Mouse (Mus musculus) heart, embryonic 15.5 days (tissue): ENCODE data around the gene Qprt. TPM values are rescaled to one million over a fixed set of nuclear protein-coding genes. Genes with fewer than 3 reads are reported as not detected.

Experiments used
- ATAC-seq: fragments of 200-750 bp; cut with Nextera tagmentation; replicated peaks from 2 replicates; pipeline ENCODE4 v1.8.0; 2017; ENCODE audit warnings: low read depth, moderate TSS enrichment; ENCODE audit not compliant: insufficient number of reproducible peaks, insufficient read depth, low FRiP score
- H3K27ac ChIP-seq: fragments of 300-500 bp; sonication (generic); 2 replicates; pipeline ENCODE4 v1.5.1; 2015; ENCODE audit warnings: mild to moderate bottlenecking, inconsistent platforms
- H3K27me3 ChIP-seq: fragments of 300-500 bp; sonication (generic); 2 replicates; pipeline ENCODE4 v1.6.1; 2015; ENCODE audit warnings: inconsistent platforms
- H3K36me3 ChIP-seq: fragments of 300-500 bp; sonication (generic); 2 replicates; pipeline ENCODE4 v1.6.1; 2015; ENCODE audit warnings: mild to moderate bottlenecking, inconsistent platforms
- H3K4me1 ChIP-seq: fragments of 300-500 bp; sonication (generic); replicated peaks from 2 replicates; pipeline ENCODE4 v1.6.1; 2015; ENCODE audit warnings: inconsistent platforms
- H3K4me2 ChIP-seq: fragments of 300-500 bp; sonication (generic); 2 replicates; pipeline ENCODE4 v1.6.1; 2015; ENCODE audit warnings: inconsistent platforms, mild to moderate bottlenecking, moderate library complexity
- H3K4me3 ChIP-seq: fragments of 300-500 bp; sonication (generic); 2 replicates; pipeline ENCODE4 v1.5.1; 2015; ENCODE audit warnings: mild to moderate bottlenecking, inconsistent platforms
- H3K9ac ChIP-seq: fragments of 300-500 bp; sonication (generic); 2 replicates; pipeline ENCODE4 v1.6.1; 2015; ENCODE audit warnings: mild to moderate bottlenecking, inconsistent platforms
- H3K9me3 ChIP-seq: fragments of 300-500 bp; sonication (generic); replicated peaks from 2 replicates; pipeline ENCODE4 v1.6.1; 2016; ENCODE audit warnings: inconsistent platforms
- WGBS: fragments of 180-500 bp; shearing (Covaris S2); methylation state at CpG from one replicate; pipeline ENCODE4 v1.1.7; 2015; ENCODE audit warnings: mixed read lengths; 5-methylcytosine and 5-hydroxymethylcytosine counted together
- polyA plus RNA-seq: library from polyadenylated mRNA; unstranded; fragments of >200 nt; fragmentation: Nextera tagmentation; extraction: Ambion mirVana; gene quantifications from 2 replicates; pipeline ENCODE4 v1.2.1, GENCODE M21; 2015

Qprt gene
- polyA plus RNA-seq, 1 experiment from 2014 or later = 1.8 TPM

- H3K4me1 ChIP-seq = no peaks in the 10 kb centered on the region
- ATAC-seq = no peak
- 13% methylated on average over 4 of the region's 4 CpGs for WGBS
Measured at GRCm38 (mm10) chr7:127129638-127130037, 7.6 kb upstream of the Qprt start.

DNA sequence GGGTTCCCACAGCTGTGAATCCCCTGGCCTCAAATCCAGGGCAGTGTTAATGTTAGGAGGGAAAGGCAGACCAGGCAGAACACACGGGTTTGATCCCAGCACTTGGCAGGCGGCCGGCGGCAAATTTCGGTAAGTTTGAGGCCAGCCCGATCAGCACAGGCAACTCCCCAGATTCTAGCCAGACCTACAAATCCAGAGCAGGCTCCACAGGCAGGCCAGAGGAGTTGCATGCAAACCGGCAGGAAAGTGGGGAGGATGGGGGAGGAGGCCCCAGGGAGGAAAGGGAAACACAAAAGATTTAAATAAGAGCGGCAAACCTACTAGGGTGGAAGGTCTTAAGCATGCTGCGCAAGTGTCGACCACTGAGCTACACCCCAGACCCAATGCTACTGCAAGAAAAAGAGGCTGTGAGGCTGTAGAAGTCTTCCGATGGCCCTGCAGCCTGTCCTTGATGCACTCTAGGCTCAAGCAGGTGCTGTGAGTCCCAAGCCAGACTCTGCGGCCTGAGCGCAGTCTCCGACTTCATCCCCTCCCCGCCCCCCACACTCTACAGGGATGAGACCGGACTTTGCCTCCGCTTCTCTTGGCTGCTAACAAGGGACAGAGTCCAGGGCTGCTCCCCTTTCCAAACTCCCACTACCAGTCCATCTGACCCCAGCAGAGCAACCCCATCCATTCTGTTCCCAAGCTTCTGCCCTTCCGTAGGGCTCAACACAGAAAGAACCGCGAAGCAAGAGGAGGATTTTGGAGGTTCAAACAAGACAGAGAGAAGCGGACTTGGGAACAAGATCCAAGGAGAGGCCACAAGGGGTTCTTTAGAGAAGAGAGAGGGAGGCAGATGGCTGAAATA, 740 bp downstream of the Qprt start:
- Histone ChIP-seq H3K4me2 (peak overlapping the region; percentile 23), H3K27ac (no peak overlapping the region), H3K9ac (peak overlapping the region; percentile 19; the same call in 1 of the 2 replicates), H3K4me3 (0 out of 2 replicates have a peak overlapping the region, but pooled peaks have one; percentile 4), H3K9me3 (no peaks in the 10 kb centered on the region; the same call in 1 of the 2 replicates), H3K4me1 (peaks cover 15% of the 10 kb centered on the region), H3K27me3 (peaks cover 7% of the 10 kb centered on the region; the same call in 1 of the 2 replicates), H3K36me3 (no peaks in the 10 kb centered on the region)
- WGBS = 23% methylated on average over 21 of the region's 21 CpGs
- 0 out of 2 replicates have a peak, but pooled peaks have one; percentile 2 for ATAC-seq

More at GRCm38 (mm10) chr7:127129638-127130037, 7.6 kb upstream of the Qprt start:
- Histone ChIP-seq H3K9me3 (no peaks in the 10 kb centered on the region), H3K36me3 (no peaks in the 10 kb centered on the region), H3K4me3 (no peak overlapping the region), H3K27me3 (0 out of 2 replicates have a peak, but pooled peaks cover 1% of the 10 kb centered on the region), H3K27ac (no peak overlapping the region), H3K9ac (no peak overlapping the region), H3K4me2 (no peak overlapping the region)

GRCm38 (mm10) chr7:127118671-127119445, 3.2 kb downstream of the Qprt start:
- no peak overlapping the region for H3K27ac ChIP-seq
- H3K4me1 ChIP-seq = peaks cover 15% of the 10 kb centered on the region
- H3K27me3 ChIP-seq = peaks cover 7% of the 10 kb centered on the region; the same call in 1 of the 2 replicates
- no peak overlapping the region for H3K4me2 ChIP-seq
- H3K9ac ChIP-seq = no peak overlapping the region
- no peaks in the 10 kb centered on the region for H3K36me3 ChIP-seq
- no peak overlapping the region for H3K4me3 ChIP-seq
- H3K9me3 ChIP-seq = no peaks in the 10 kb centered on the region
- ATAC-seq = no peak
- 63% methylated on average over 14 of the region's 14 CpGs for WGBS

DNA sequence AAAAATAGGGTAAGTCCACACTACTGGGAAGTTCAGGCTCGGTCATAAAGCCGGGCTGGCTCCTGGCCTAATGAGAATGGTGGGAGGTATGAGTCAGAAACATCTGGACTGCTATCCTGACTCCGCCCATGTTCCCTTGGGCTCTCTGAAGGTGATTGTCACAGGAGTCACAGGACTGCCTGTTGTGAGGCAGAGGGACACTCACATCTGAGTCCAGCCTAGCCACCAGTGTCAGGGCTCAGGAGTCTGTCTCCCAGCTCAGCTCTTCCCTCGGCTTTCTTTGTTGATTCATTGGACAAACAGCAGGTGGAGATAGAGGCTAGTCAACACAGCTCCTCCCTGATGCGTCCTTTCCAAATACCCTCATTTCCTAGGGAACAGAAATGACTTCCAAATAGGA, 4.1 kb downstream of the Qprt start:
- no peak overlapping the region for H3K4me3 ChIP-seq
- H3K4me2 ChIP-seq = no peak overlapping the region
- H3K9me3 ChIP-seq = no peaks in the 10 kb centered on the region
- H3K9ac ChIP-seq = no peak overlapping the region
- peaks cover 22% of the 10 kb centered on the region for H3K4me1 ChIP-seq
- ATAC-seq = no peak
- no peak overlapping the region for H3K27ac ChIP-seq
- H3K36me3 ChIP-seq = no peaks in the 10 kb centered on the region
- 34% methylated on average over 5 of the region's 5 CpGs for WGBS
- peaks cover 5% of the 10 kb centered on the region; the same call in 1 of the 2 replicates for H3K27me3 ChIP-seq

- Histone ChIP-seq H3K27ac (no peak overlapping the region), H3K4me2 (no peak overlapping the region), H3K4me1 (peaks cover 21% of the 10 kb centered on the region), H3K4me3 (no peak overlapping the region), H3K27me3 (no peaks in the 10 kb centered on the region), H3K9ac (no peak overlapping the region), H3K9me3 (no peaks in the 10 kb centered on the region), H3K36me3 (no peaks in the 10 kb centered on the region)
- WGBS = 55% methylated on average over 11 of the region's 11 CpGs
- ATAC-seq = no peak
Measured at GRCm38 (mm10) chr7:127116331-127116935, 5.6 kb downstream of the Qprt start.

DNA sequence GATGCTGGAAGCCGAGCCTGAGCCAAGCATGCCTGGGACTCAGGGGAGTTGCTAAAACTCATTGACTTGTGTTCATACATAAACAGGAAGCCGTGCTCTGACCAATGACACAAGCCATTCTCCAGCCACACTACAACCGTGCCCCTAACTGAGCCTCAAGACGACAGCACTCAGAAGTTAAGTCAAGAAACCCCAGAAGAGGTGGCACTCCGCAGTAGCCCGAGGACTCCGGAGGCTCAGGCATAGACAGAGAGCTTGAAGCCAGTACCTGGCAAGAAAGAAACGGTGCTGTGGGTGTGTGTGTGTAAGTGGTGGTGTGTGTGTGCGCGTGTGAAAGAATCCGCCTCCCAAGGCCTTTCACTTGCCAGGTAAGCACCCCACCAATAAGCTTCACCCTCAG, 7.1 kb downstream of the Qprt start:
- no peak overlapping the region for H3K9ac ChIP-seq
- WGBS = 70% methylated on average over 11 of the region's 11 CpGs
- no peak overlapping the region for H3K4me2 ChIP-seq
- H3K27ac ChIP-seq = no peak overlapping the region
- no peak overlapping the region for H3K4me3 ChIP-seq
- H3K27me3 ChIP-seq = no peaks in the 10 kb centered on the region
- no peaks in the 10 kb centered on the region for H3K36me3 ChIP-seq
- peaks cover 19% of the 10 kb centered on the region for H3K4me1 ChIP-seq
- ATAC-seq = no peak
- H3K9me3 ChIP-seq = no peaks in the 10 kb centered on the region

GRCm38 (mm10) chr7:127113614-127114259, 8.3 kb downstream of the Qprt start:
- Histone ChIP-seq H3K36me3 (no peaks in the 10 kb centered on the region), H3K4me1 (peaks cover 16% of the 10 kb centered on the region), H3K27ac (no peak overlapping the region), H3K4me3 (no peak overlapping the region), H3K9me3 (no peaks in the 10 kb centered on the region), H3K4me2 (no peak overlapping the region), H3K27me3 (no peaks in the 10 kb centered on the region), H3K9ac (no peak overlapping the region)
- 47% methylated on average over 11 of the region's 12 CpGs for WGBS
- ATAC-seq = no peak

DNA sequence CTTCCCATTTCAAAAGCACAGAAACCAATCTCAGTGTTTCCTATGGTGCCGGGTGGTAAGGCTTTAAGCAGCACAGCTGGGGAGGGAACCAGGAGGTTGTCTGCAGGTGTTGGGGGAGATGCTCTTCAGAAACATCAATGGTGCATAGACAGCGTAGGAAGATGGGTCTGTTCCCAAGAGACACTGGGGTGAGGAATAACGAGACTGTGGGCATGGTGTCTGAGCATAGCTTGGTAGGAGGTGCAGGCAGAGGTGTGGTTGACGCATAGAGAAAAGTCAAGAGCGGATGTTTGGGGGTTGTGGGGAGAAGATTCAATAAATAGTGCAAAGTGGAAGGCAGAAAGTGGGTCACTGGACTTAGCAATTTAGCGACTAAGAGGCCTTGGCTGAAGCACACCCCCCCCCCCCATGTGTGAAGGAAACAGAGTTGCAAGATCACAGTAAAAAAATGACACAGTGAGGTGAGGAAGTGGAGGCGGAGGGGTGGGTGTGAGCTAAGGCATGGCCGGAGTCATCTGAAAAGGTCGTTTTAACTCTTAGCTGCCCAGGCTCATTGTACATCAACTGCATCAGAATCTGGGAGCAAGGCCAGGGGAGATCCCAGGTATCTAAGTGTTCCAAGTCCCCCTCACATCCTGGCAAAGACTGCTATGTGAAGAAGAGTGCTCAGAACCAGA, 9.0 kb downstream of the Qprt start:
- Histone ChIP-seq H3K4me2 (no peak overlapping the region), H3K4me3 (no peak overlapping the region), H3K36me3 (no peaks in the 10 kb centered on the region), H3K9me3 (no peaks in the 10 kb centered on the region), H3K4me1 (peaks cover 14% of the 10 kb centered on the region), H3K27me3 (no peaks in the 10 kb centered on the region), H3K9ac (no peak overlapping the region), H3K27ac (no peak overlapping the region)
- 31% methylated on average over 9 of the region's 9 CpGs for WGBS
- ATAC-seq = no peak

DNA sequence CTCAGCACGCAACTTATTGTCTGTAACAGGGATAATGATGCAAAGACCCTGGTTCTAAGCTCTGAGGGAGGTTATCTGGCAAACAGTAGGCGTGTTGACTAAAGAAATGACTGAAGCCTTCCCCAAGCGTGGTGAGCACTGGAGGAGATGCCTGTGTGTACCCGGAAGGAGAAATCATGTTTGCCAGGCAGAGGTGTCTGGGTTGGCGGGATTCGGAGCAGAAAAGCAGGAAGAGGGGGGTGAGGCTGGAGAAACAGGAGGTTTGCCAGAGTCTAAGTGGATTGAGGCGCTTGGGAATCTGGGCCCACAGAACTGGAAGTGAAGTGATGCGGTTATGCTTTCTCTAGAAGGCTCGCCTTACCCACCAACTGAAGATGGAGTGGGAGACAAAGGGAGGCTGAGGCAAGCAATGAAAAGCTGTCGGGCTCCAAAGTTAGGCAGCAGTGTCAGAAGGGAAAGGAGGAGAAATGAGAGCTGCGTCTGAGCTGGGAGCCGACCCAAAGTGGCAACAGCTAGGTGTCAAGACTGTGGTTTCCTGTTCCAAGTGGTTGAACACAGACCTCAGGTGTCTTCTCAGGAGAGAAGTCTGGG, 9.7 kb downstream of the Qprt start:
- no peak for ATAC-seq
- Histone ChIP-seq H3K4me2 (no peak overlapping the region), H3K4me1 (0 out of 2 replicates have a peak, but pooled peaks cover 8% of the 10 kb centered on the region), H3K9me3 (no peaks in the 10 kb centered on the region), H3K27me3 (peaks cover under 1% of the 10 kb centered on the region; the same call in 1 of the 2 replicates), H3K4me3 (no peak overlapping the region), H3K9ac (no peak overlapping the region), H3K27ac (no peak overlapping the region), H3K36me3 (no peaks in the 10 kb centered on the region)
- 64% methylated on average over 12 of the region's 12 CpGs for WGBS

DNA sequence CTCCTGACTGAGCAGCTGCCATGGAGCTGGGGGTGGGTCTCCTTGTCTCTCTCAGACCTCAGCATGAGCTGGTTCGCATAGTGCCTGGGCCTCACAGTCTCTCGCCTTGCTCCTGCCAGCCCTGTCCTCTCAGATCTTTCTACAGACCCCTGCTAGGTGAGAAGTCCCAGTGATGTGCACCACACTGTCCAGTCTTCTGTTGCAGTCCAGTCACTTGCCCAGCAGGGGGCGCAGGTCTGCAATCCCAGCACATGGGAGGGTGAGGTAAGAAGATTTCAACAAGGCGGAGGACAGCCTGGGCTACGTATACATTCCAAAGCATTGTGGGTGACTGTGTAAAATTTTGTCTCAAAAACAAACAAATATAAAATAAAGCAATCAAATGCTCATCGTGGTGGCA, 10.6 kb downstream of the Qprt start:
- H3K36me3 ChIP-seq = no peaks in the 10 kb centered on the region
- 0 out of 2 replicates have a peak, but pooled peaks cover 8% of the 10 kb centered on the region for H3K4me1 ChIP-seq
- H3K27me3 ChIP-seq = peaks cover 3% of the 10 kb centered on the region; the same call in 1 of the 2 replicates
- WGBS = 36% methylated on average over 6 of the region's 6 CpGs
- no peak for ATAC-seq
- no peaks in the 10 kb centered on the region for H3K9me3 ChIP-seq
- no peak overlapping the region for H3K27ac ChIP-seq
- H3K4me3 ChIP-seq = no peak overlapping the region
- no peak overlapping the region for H3K9ac ChIP-seq
- no peak overlapping the region for H3K4me2 ChIP-seq
